Mouse (Mus musculus): ENCODE results near the gene Accs. TPM values are rescaled to one million over a fixed set of nuclear protein-coding genes. Genes with fewer than 3 reads are reported as not detected.

The Accs gene
- total RNA-seq, 2 experiments from 2014 or later = 6.2 to 7.5 TPM

DNA sequence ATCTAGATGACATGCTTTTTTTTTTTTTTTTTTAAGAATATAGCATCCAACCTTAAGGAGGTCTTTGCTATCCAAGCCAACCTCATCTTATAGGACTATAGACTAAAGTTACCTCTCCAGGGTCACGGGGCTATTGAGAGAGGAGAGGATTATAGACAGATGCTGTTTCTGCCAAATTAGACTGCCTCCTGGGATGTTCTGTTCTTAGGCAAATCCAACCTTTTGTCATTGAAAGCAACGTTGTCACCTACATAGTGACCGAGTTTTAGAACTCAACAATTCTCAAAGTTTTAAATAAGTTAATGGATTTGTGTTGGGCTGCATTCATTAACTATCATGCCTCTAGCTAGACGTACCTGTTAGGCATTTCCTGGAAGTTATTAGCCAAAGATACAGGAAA, 13.5 kb upstream of the Accs start:
- no peak for DNase-seq (ENCODE audit: low spot score in 2 of 2)

DNA sequence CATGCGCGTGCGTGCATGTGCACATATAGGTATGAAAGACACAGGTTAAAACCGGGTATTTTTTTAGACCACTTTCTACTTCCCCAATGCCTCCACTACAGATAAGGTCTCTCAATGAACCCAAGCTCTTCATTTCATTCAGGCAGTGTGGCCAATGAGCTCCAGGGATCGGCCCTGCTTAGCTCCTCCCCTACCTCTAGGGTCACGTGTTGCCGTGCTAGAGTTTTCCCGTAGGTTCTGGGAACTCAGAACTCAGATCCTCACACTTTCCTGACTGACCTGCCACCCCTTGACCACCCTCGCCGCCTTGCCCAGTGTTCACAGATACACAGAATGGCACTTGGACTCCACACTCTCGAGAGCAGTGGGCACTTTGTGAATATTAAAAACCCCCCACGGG, 9.1 kb upstream of the Accs start:
- DNase-seq (ENCODE audit: low spot score in 2 of 2) = no peak

DNA sequence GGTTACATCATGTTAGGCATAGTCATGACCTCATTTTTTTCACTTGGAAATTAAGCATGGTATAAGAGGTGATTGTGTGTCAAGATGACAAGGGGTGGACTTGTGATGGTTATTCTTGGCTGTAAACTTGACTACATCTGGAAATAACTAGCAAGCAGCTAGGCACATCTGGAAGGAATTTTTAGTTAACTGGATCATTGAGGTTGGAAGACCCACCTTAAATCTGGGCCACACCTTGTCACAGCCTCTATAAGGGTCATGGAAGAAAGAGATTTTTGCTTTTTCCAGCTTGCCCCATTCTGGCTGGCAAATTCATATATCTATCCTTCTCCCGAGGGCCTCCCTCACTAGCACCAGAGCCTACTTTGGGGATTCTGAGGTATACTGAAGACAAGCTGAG, 1.6 kb upstream of the Accs start:
- no peak for DNase-seq (ENCODE audit: low spot score in 2 of 2)

DNA sequence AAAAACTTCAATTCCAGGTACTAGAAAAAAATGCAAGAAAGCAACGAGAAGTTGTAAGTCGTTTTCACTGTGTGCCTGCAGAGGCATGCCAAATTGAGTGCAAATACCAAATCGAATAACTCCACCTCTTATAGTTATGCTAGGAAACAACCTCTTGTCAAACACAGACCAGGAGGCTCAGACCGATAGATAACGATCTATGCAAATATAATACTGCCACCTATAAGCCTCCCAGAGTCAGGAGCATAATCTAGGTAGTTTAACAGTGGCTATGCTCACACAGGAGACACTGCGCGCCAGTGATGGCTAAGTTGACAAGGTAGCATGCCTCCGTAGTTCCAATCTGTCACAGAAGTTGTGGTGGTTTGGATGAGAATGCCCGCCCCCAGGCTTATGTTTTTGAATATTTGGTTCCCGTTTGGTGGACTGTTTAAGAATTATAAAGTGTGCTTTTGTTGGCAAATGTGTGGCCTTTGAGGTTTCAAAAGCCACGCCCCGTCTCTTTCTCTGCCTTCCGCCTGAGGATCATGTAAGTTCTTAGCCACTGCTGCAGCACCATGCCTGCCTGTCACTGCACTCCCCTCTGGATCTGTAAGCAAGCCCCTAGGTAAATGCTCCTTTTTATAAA, 688 bp upstream of the Accs start:
- DNase-seq (ENCODE audit: low spot score in 2 of 2) = no peak

DNA sequence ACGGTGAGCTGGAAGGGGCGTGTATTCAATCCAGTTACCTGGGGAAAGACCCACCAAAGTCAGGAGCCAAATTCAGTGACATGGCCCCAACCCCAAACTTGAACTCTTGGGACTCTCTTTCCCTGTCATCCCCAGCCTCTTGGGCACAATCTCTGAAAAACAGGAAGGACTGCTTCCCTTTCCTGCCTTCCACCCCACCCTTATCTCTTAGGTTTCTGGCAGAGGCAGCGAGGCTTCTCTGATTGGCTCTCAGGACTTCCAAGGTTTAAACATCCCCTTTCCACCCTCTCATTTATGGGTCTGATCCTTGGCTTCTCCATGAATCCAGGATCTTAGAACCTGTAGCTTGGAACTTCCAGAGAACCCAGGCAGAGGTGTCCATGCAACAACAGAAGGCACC, 8.4 kb downstream of the Accs start:
- no peak for DNase-seq (ENCODE audit: low spot score in 2 of 2)

DNA sequence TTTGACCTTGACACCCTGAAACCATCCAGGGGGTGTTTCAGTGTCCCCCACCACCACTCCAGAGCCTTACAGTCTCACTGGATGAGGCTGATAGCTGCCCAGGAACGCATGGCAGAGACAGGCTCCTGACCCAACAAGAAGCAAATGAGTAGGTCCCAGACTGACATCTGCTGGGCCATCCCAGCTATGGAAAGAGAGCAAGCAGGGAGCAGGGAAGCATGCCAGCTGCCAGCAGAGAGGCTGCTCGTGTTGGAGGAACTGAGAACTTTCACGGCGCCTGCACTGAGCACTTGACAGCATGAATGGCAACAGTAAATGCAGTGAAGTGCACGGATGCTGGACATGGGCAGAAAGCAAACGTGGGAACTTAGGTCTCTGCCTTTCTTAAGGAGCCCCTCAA, 9.6 kb downstream of the Accs start:
- peak in 1 of 2 experiments; percentile 20 for DNase-seq (ENCODE audit: low spot score in 2 of 2)

DNA sequence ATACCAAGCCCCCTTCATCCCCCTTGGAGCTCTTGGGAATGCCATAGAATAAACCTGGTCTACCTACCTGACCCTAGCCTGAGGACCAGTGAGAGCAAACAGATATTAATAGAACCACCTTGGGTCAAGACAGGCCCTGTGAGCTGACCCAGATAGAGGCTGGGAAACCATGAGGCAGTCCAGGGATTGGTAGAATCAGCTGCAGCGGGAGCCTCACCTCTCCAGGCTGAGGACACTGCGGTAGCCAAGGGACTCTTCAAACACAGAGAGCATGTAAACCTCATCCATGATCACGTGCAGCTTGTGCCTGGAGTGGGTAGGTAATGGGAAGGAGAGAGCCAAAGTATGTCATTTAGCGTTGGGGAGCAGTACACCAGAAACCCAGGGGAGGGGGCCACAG, 10.8 kb downstream of the Accs start:
- DNase-seq (ENCODE audit: low spot score in 2 of 2) = no peak

DNA sequence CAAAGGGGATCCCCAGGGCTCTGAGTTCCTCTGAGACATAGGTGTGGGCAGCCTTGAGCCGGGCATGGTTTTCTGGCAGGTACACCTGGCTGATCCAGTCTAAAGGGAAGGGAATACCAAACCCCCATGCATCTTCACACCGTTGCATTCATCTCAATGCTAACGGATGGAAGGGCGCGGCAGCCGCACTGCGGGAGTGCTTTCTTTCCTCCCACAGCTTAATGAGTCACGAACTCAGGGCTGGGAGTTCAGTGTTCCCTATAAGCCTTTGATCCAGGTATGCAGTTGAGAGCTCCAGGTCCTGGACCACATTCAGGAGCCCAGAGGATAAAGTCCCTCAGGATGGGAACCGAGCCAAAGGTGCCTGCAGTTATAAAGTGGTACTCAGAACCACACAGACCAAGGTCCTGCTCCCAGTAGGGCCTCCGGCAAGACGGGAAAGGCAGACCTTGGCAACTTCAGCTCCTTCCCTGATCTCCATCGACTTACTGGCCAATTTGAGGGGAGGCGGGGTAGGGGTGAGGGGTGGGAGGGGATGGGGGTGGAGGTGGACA, 13.4 kb downstream of the Accs start:
- DNase-seq (ENCODE audit: low spot score in 2 of 2) = no peak

DNA sequence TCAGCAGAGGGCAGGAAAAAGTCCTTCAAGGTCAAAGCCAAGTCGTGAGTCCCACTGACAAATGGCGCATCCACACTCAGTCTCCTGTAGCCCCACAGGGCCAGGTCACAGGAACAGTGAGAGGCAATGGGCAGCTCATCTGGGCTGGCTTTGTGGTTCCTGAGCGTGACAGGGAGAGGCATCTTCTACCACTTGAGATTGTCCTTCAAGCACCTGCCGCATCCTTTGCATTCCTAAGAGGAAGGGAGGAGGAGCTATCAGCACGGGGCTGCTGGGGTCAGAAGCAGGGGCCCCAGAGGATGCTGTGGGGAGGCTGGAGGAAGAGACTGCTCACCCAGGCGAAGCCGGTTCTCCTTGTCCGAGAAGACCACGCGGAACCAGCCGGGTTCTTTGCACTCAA, 14.1 kb downstream of the Accs start:
- DNase-seq (ENCODE audit: low spot score in 2 of 2) = no peak

DNA sequence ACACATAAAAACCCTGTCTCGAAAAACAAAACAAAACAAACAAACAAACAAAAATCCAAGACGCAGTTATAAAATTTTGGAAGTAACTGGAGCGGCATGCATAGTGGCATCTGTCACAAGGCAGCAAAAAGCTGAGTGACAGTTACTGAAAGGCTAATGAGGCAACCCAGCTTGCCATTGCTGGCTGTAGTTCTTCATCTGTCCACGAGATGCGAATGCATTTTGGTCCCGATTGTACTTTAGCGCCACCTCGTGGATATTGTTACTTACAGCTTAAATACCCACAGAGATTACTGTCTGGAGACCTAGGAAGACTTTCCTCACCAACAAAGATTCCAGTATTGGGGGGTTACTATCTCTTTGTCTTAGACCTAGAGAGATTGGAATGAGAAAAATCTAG, 26.2 kb downstream of the Accs start:
- peak; percentile 68 to 76 for DNase-seq (ENCODE audit: low spot score in 2 of 2)

DNA sequence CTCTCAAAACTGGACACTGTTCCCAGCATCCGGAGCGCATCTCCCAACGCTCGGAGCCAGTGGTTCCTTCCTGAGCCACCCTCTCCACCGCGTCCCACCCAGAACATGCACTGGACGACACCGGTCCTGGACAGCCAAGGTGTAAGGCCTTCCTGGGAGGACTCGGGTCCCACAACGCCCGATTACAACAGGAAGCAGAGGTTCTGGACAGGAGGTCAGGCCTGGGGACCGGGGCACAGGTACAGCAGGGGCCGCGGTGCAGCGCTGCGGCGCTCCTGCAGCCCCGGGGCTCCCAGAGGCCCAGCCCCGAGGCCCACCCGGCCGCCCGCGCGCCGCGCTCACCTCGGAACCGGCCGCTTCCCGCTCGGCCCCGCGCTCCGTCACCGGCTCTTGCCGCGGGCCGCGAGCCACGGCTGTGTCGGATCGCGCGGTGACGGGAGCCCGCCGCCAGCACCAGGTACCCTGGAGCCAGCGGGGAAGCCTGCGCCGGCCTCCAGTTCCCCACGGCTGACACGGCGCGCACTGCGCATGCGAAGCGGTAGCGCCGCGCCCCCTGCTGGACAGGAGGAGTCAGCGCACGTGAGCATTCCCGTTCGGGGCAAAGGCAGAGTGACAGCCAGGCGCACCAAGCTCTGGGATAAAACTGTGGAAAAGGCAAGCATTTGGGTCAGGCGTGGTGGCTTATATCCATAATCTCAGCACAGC, 27.5 kb downstream of the Accs start, which contains the start of gene Ext2:
Ext2 (minus strand) TSS at position 524 of the 705 bp plus-strand sequence.
- peak; percentile 95 to 96 for DNase-seq (ENCODE audit: low spot score in 2 of 2)

DNA sequence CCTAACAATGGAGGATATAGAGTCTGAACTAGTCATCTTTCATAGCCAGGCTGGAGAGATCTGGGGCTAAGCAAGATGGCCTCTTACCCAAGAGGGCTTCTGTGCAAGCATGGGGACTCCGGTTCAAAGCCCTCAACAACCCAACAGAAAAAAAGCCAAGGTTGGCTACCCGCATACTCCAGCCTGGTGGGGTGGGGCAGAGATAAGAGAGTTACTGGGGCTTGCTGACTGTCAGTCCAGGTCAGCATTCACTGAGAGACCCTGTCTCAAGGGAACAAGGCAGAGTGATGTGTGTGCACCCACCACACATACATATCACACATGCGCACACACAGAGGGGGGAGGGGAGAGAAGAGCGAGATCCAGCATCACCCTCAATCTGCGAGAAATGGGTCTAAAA, 32.0 kb downstream of the Accs start:
- DNase-seq (ENCODE audit: low spot score in 2 of 2) = no peak

DNA sequence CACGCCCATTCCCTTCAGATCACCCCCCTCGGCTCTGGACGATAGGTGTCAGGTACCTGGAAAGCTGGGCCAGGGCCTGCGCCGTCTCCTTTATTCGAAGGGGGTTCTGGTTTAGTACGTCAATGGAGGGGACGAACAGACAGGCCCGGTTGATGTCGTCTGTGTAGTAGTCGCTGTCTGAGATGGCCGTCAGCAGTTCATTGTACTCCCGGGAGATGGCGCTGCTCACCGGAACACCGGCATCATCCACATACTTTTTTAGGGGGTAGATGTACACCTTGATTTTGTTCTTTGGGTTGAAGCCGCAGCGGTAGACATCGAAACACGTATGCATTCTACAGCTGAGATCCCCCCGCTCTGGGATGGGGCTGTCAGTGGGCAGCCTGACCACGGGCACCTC, 36.4 kb downstream of the Accs start:
- no peak for DNase-seq (ENCODE audit: low spot score in 2 of 2)

DNA sequence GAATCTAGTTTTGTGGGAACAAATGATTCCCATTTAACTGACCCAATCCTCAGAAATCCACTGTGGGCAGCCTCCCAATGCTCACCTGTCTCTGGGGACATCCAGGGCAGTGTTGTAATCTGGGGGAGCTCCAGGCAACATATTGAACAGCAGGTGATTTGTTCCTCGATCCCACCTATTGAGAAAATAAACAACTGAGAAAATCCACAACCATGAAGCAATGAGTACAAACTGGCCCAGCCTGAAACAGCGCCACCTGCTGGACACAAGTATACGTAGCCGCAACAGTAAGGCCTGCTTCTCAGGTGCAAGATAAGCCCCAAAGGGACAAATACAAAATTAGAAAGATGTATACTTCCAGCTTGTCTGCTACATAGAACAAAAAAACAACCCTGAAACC, 37.9 kb downstream of the Accs start:
- DNase-seq (ENCODE audit: low spot score in 2 of 2) = peak; percentile 67 to 71

DNA sequence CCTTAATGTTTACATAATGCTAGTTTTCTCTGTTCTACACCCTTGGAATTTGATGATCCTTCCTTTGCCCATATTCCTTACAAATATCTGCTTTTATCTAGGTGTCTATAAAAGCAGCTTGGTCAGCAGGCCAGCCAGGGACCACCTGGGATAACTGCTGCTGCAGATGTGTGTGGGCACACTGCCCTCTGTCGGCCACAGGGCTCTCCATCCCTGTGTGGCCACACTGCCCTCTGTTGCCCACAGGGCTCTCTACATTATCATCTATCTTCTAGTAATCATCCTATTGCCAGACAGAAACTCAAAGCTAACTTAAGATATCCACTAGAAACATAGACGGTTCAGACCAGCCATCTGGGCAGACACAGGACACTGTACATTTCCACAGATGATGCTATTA, 39.8 kb downstream of the Accs start:
- peak in 1 of 2 experiments; percentile 58 for DNase-seq (ENCODE audit: low spot score in 2 of 2)

DNA sequence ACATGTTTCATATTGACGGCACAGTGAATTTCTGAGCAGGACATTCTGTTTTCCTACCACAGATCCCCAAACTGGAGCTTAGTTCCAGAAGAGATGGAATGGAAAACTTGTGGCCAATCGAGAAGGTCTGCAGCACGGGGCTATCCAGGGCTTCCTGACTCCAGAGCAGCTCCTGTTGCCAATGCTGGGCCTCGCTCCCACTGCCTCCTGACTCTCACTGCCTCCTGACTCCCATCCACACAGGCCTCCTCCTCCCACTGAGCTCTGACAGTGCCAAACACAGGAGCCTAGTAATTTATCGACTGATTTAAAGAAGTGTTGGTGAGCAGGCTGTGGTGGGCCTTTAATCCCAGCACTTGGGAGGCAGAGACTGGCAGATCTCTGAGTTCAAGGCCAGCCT, 41.7 kb downstream of the Accs start:
- DNase-seq (ENCODE audit: low spot score in 2 of 2) = no peak

DNA sequence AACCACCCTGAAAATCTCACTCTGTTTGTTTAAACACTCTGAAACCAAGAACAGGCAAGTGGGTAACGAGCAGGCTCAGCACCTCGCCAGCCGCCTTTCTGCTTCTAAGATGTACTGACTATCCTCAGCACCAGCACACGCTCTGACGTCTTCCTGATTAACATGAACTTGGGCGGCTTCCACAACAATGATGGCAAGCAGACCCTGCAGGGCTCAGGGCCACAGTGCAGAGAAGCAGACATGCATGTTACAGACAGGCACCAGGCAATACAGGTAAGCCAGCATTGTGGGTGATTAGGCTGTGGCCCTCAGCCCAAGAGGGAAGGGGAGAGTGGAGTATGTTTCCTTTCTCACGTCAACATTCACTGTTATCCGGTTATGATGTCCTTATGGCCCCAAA, 42.3 kb downstream of the Accs start:
- DNase-seq (ENCODE audit: low spot score in 2 of 2) = no peak

DNA sequence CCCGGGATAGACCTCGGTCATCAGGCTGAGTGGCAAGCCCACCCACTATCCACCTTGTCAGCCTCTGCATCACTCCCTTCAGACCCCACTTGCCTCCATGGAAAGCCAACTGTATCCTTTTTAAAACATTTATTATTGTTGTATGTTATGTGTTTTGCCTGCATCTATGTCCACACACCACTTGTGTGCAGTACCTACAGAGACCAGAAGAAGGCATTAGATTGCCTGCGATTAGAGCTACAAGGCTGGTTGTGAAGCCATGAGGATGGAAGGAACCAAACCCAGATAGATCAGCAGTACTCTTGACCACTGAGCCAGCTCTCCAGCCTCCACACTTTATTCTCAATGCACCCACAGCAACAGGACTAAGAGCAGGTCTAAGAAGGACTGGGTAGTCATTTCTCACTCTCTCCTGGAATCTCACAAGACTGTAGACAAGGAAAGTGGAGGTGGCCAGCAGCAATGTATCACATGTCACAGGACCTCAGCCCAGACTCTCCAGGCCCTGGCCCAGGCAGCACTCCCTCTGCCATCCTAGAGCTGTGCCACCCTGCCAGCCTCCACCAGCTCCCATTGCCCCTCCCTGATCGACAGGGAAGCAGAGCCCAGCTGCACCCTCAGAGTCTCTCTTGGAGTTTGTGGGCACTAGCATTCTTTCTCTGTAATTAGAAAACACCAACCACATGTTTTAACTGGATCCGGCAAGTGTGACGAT, 43.1 kb downstream of the Accs start:
- no peak for DNase-seq (ENCODE audit: low spot score in 2 of 2)

DNA sequence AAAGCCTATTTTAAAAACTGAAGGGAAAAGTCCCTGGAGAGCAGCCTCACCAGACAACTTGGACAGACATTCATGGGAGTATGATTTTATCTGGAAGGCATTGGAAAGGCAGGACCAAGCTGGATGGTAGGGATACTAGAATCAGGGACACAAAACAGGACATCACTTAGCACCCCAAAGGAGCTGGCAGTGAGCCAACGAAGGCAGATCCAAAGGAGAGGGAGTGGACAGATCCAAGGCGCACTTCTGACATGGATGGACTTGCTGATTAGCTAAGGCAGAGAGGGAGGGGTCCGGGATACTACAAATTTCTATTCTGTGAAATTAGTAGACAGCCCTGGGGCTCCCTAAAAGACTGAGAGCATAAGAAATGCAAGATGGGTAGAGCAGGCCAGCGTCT, 44.2 kb downstream of the Accs start:
- DNase-seq (ENCODE audit: low spot score in 2 of 2) = no peak

DNA sequence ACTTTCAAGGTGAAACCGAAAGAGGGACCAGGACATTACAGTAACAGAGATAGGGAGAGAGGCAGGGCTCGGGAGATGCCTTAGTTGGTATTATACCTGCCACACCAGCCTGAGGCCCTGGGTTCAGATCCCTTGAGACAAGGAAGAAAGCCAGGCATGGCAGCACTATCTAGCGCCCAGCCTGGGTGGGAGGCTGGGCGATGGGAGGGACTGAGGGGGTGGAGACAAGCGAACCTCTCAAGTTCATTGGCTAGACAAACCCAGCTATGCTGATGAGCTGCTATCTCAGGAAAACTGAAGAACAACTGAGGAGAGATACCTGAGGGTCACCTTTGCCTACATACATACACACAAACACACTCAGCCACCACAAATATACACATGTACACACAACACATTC, 44.7 kb downstream of the Accs start:
- DNase-seq (ENCODE audit: low spot score in 2 of 2) = no peak

DNA sequence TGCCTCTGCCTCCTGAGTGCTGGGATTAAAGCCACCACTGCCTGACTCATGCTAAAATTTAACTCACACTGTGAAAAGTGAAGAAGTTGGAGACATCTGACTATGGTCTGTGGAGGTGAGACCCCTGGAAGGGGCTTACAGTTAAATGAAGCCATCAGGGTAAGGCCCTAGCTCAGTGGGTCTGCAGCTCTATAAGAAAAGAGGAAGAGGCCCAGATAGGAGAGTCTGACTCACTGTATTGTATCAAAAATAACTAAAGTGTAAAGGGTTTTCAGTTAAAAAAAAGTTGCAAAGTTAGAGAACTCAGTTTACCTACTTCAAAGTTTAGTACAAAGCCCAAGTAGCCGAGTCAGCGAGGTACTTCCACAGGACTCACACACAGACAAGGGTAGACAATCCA, 46.8 kb downstream of the Accs start:
- no peak for DNase-seq (ENCODE audit: low spot score in 2 of 2)

DNA sequence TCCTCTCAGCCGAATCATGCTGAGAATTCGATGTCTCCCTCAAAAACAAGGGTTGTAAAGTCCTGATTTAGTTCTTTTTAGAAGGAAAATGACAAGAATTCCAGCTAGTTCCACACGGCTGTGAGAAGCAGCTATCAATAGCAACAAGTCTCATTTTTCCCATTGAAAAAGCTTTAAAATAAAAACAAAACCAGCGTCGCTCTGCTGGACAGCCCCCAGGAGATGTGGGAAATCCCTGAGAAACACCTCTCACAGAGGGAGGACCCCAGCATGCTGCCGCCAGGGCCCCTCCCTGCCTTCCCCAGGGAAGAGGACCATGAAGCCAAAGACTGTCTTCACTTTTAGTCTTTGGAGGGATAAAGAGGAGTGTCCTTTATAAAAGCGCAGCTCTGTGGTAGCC, 48.6 kb downstream of the Accs start:
- no peak for DNase-seq (ENCODE audit: low spot score in 2 of 2)
